Mouse (Mus musculus) heart, adult 10 weeks (tissue): ENCODE data around the gene Enpp6. TPM values are rescaled to one million over a fixed set of nuclear protein-coding genes. Genes with fewer than 3 reads are reported as not detected.

Experiments
- polyA plus RNA-seq: library from polyadenylated mRNA; stranded (reverse); fragments of 350-450 nt; fragmentation: Illumina TruSeq; extraction: RNeasy Lipid Tissue Mini Kit (QIAGEN cat#74804); gene quantifications from one replicate; pipeline ENCODE4 v1.2.3, GENCODE M21; 2014; ENCODE audit warnings: low read depth, low replicate concordance

Enpp6 gene
- 3.8 TPM for polyA plus RNA-seq

DNA sequence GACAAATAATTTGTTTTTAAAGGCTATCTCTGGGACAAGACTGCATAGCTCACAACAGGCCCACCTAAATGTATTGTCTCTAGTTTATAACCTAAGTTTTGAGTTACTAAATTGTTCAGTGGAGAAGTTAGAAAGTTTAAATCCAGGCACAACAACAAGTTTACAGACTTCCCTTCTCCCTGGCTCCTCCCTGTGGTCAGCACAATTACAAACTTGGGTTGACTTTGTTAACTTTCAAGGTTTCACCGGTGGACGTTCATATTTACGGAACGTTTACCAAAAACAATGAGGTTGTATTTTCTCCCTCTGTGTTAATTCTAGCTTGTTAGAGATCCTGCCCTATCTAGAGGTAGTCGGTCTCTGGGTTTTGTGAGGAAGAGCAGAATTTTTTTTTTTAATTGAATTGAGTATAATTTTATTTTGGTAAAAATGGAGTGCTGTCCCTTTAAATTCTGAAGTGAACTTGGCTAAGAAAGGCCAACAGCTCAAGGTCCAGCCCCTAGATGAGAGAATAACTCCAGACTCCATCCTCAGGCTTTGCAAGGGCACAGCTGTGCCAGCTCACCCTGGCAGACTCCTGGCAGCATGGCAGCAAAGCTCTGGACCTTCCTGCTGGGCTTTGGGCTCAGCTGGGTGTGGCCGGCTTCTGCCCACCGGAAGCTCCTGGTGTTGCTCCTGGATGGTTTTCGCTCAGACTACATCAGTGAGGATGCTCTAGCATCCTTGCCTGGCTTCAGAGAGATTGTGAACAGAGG, at the start of gene Enpp6:
TSS of gene Enpp6 (plus strand) at position 502 of the 755 bp plus-strand sequence.

Other genes with a start within 250 kb of the Enpp6 start
- gene Irf2, start 247.2 kb upstream of the Enpp6 start, polyA plus RNA-seq: 18.1 TPM